Mouse (Mus musculus) cerebellum, postnatal 25 days (tissue): ENCODE measurements around the gene Snx29.
A peak's percentile ranks its signal among the peaks of the same experiment; 100 is the strongest.

Source experiments
- DNase-seq, 2 experiments: peaks; one replicate each; pipeline ENCODE4 v3.0.0; 2021; ENCODE audit warnings: mixed read lengths in 2 of 2

Gene Snx29

DNA sequence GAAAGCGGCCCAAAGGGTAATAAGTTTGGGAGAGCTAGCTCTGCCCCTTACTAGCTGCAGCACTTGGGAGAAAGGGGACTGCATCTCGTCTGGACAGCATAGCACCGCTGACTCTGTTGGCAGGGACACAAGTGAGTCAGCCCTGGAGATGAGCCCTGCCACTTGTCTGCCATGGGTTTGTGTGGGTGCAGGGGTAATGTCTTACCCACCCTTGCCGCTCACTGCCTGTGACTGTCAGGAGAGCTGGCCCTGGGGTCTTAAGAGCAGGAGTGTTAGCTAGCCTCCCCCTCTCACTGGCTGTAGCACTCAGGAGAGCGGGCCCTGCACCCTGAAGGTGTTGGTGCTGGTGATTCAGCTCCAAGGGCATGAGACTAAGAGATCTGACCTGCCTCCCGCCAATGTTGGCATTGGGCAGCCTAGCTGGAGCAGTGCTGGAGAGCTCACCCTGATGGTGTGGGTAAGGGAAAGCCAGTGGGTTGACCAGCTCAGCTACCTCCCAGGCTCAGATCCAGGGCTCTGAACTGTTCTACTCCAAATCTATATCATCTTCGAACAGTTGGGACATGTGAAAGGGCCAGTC is 479.3 kb downstream of the Snx29 start:
- peak in 1 of 2 experiments; percentile 37 for DNase-seq
